In the genomic region with DNA sequence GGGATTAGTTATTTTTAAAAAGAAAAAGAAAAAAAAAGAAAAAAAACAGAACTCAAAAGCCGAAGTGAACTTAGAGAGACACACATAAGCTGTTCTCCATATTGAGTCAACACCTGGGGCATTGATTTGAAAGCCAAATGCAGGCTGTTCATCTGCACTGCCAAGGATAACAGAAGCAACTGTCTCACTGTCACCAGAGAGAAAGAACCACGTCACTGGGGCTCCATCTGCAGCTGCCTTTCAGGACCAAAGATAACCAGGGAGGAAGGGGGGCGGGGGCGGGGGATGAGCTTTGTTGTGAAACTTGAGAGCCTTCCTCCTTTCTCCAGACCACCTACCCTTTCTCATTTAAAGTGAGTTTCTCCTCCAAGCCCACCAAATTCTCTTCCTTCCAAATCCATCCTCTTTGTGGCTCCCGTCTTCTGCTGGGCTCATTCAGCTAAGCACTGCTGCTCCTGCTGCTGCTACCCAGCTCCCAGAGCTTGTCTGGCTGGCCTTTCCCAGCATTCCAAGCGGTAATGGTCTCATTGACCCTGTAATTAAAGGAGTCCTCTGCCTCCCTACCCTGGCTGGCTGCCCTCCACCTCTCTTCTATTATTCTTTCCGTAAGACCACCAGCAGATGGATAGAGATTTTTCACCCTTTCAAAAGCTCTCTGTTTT, we compare ENCODE assay signal across 9 mouse cellular contexts.
A peak's percentile ranks its signal among the peaks of the same experiment; 100 is the strongest.
DNase-seq lines count a peak whose midpoint lies in the region; ATAC-seq and TF ChIP-seq lines count a peak whose summit lies in the region.
"Had no signal": no experiment of that assay in that cellular context is flagged by ENCODE, and none has a peak within 500 bp of the region (broad histone marks: within the 10 kb centered on the region; RNA-seq: fewer than 3 reads in every experiment).

No protein-coding gene starts in this region.

- DNase-seq in heart, adult 8-10 months (ENCODE audit: low spot score), result no peak
- peak; percentile 69 for DNase-seq in embryonic facial prominence, embryonic 10.5 days (ENCODE audit: low spot score)
- peak; percentile 69 to 77 for DNase-seq in layer of hippocampus, adult 2 months (ENCODE audit: low spot score in 2 of 2)
- DNase-seq in neural tube, embryonic 11.5 days (ENCODE audit: low spot score), result peak; percentile 71
- no peak for DNase-seq in adrenal gland, postnatal 10 days
- no peak for DNase-seq in gastrocnemius, adult 8-10 months (ENCODE audit: low spot score in 2 of 2)
- no peak for DNase-seq in gastrocnemius, postnatal 10 days

- H3K4me2 ChIP-seq in heart, embryonic 14.5 days (ENCODE audit: low read length), result peak overlapping the region; percentile 33
- H3K4me2 ChIP-seq in neural tube, embryonic 11.5 days (ENCODE audit: low read depth), result 0 out of 2 replicates have a peak overlapping the region, but pooled peaks have one; percentile 9

- no peaks in the 10 kb centered on the region for H3K9me3 ChIP-seq in heart, embryonic 14.5 days (ENCODE audit: control insufficient read depth, low read length)
- H3K9me3 ChIP-seq in embryonic facial prominence, embryonic 10.5 days, result no peaks in the 10 kb centered on the region
- no peaks in the 10 kb centered on the region for H3K9me3 ChIP-seq in neural tube, embryonic 11.5 days (ENCODE audit: control insufficient read depth, low read length)

- no peak overlapping the region for H3K9ac ChIP-seq in heart, embryonic 14.5 days (ENCODE audit: low read length)
- peak overlapping the region; percentile 7; the same call in 1 of the 2 replicates for H3K9ac ChIP-seq in neural tube, embryonic 11.5 days (ENCODE audit: low read length)

- WGBS in heart, embryonic 14.5 days, result 16% methylated on average over 7 of the region's 7 CpGs
- 6% methylated on average over 7 of the region's 7 CpGs for WGBS in embryonic facial prominence, embryonic 10.5 days
- 10% methylated on average over 7 of the region's 7 CpGs for WGBS in neural tube, embryonic 11.5 days

- no peak overlapping the region for H3K27ac ChIP-seq in heart, embryonic 14.5 days (replicated peaks in 1 of 2; ENCODE audit: control insufficient read depth in 1 of 2, insufficient read depth in 1 of 2, low read depth in 2 of 2, low read length in 2 of 2)
- H3K27ac ChIP-seq in embryonic facial prominence, embryonic 10.5 days (replicated peaks), result peak overlapping the region; percentile 76
- H3K27ac ChIP-seq in layer of hippocampus, adult 2 months, result peak overlapping the region; percentile 79
- peak overlapping the region; percentile 62 for H3K27ac ChIP-seq in neural tube, embryonic 11.5 days (ENCODE audit: low read depth, low read length)

- H3K36me3 ChIP-seq in heart, embryonic 14.5 days (ENCODE audit: control insufficient read depth, insufficient read depth, low read length), result no peaks in the 10 kb centered on the region
- no peaks in the 10 kb centered on the region for H3K36me3 ChIP-seq in embryonic facial prominence, embryonic 10.5 days (replicated peaks)
- H3K36me3 ChIP-seq in neural tube, embryonic 11.5 days (ENCODE audit: control insufficient read depth, insufficient read depth, low read length), result no peaks in the 10 kb centered on the region

- TF ChIP-seq CTCF in layer of hippocampus, adult 2 months (conservative IDR thresholded peaks at IDR 0.05), result no peak

- peaks cover 0 to 2% of the 10 kb centered on the region in 2 experiments; a peak in 2 of 4 replicates for H3K4me1 ChIP-seq in heart, embryonic 14.5 days (ENCODE audit: control insufficient read depth in 2 of 2, insufficient read depth in 2 of 2, low read length in 2 of 2)
- H3K4me1 ChIP-seq in embryonic facial prominence, embryonic 10.5 days, result peaks cover 18% of the 10 kb centered on the region
- H3K4me1 ChIP-seq in neural tube, embryonic 11.5 days (ENCODE audit: control insufficient read depth, insufficient read depth, low read length), result peaks cover 7% of the 10 kb centered on the region

- H3K4me3 ChIP-seq in heart, embryonic 14.5 days (ENCODE audit: control insufficient read depth in 1 of 2, insufficient read depth in 1 of 2, low read depth in 1 of 2, low read length in 2 of 2), result no peak overlapping the region
- peak overlapping the region; percentile 39 for H3K4me3 ChIP-seq in embryonic facial prominence, embryonic 10.5 days
- H3K4me3 ChIP-seq in layer of hippocampus, adult 2 months, result no peak overlapping the region
- no peak overlapping the region for H3K4me3 ChIP-seq in neural tube, embryonic 11.5 days (ENCODE audit: low read depth, low read length)
- H3K4me3 ChIP-seq: erythroblast, embryonic 14.5 days had no signal

- no peak for ATAC-seq in heart, embryonic 14.5 days (ENCODE audit: insufficient number of reproducible peaks, insufficient read depth, low FRiP score, low read depth)
- ATAC-seq in neural tube, embryonic 11.5 days (ENCODE audit: insufficient read depth, low FRiP score, low TSS enrichment), result peak; percentile 83

- H3K27me3 ChIP-seq in heart, embryonic 14.5 days (ENCODE audit: control insufficient read depth, insufficient read depth, low read length), result no peaks in the 10 kb centered on the region
- peaks cover 43% of the 10 kb centered on the region for H3K27me3 ChIP-seq in embryonic facial prominence, embryonic 10.5 days (replicated peaks; ENCODE audit: low read depth, poor library complexity, severe bottlenecking)
- H3K27me3 ChIP-seq in neural tube, embryonic 11.5 days (ENCODE audit: control insufficient read depth, insufficient read depth, low read length), result no peaks in the 10 kb centered on the region

Comparison
In these comparisons a context has a peak if more than half of its experiments do, and no peak if none do; other contexts are left out.
1. H3K27ac ChIP-seq: peak in embryonic facial prominence, embryonic 10.5 days (single experiment), layer of hippocampus, adult 2 months (single experiment) and neural tube, embryonic 11.5 days (single experiment); none in heart, embryonic 14.5 days (0 of 2).
2. DNase-seq: peak in embryonic facial prominence, embryonic 10.5 days (single experiment), layer of hippocampus, adult 2 months (2 of 2) and neural tube, embryonic 11.5 days (single experiment); none in heart, adult 8-10 months (single experiment), adrenal gland, postnatal 10 days (single experiment), gastrocnemius, adult 8-10 months (0 of 2) and gastrocnemius, postnatal 10 days (single experiment).